Mouse (Mus musculus) kidney, embryonic 16.5 days (tissue): ENCODE data around the gene Plekha4. TPM values are rescaled to one million over a fixed set of nuclear protein-coding genes. Genes with fewer than 3 reads are reported as not detected.

Source experiments
- ATAC-seq: fragments of 200-750 bp; cut with Nextera tagmentation; 2 replicates; pipeline ENCODE4 v1.8.0; 2017; ENCODE audit warnings: moderate TSS enrichment; ENCODE audit not compliant: low FRiP score, low TSS enrichment
- H3K27ac ChIP-seq: fragments of 300-500 bp; sonication (generic); 2 replicates; pipeline ENCODE4 v1.5.1; 2014; ENCODE audit warnings: low read length
- H3K27me3 ChIP-seq: fragments of 300-500 bp; sonication (generic); 2 replicates; pipeline ENCODE4 v1.6.1; 2014; ENCODE audit warnings: low read length, control low read depth, mixed read lengths; ENCODE audit not compliant: insufficient read depth
- H3K36me3 ChIP-seq: fragments of 300-500 bp; sonication (generic); 2 replicates; pipeline ENCODE4 v1.6.1; 2014; ENCODE audit warnings: low read length, control low read depth, mixed read lengths; ENCODE audit not compliant: insufficient read depth
- H3K4me1 ChIP-seq: fragments of 300-500 bp; sonication (generic); 2 replicates; pipeline ENCODE4 v1.6.1; 2014; ENCODE audit warnings: low read length, control low read depth, mixed read lengths; ENCODE audit not compliant: insufficient read depth
- H3K4me2 ChIP-seq: fragments of 300-500 bp; sonication (generic); replicated peaks from 2 replicates; pipeline ENCODE4 v1.6.1; 2014; ENCODE audit warnings: low read depth, low read length
- H3K4me3 ChIP-seq: fragments of 300-500 bp; sonication (generic); 2 replicates; pipeline ENCODE4 v1.5.1; 2014; ENCODE audit warnings: mild to moderate bottlenecking, low read length
- H3K9ac ChIP-seq: fragments of 300-500 bp; sonication (generic); replicated peaks from 2 replicates; pipeline ENCODE4 v1.6.1; 2014; ENCODE audit warnings: low read length
- H3K9me3 ChIP-seq: fragments of 300-500 bp; sonication (generic); 2 replicates; pipeline ENCODE4 v1.6.1; 2016; ENCODE audit warnings: low read length, control low read depth
- WGBS: fragments of 180-500 bp; shearing (Covaris S2); extraction: QIAGEN DNeasy Blood & Tissue Kit; methylation state at CpG from one replicate; pipeline ENCODE4 v1.1.7; 2014; 5-methylcytosine and 5-hydroxymethylcytosine counted together
- polyA plus RNA-seq: library from polyadenylated mRNA; unstranded; fragments of >200 nt; fragmentation: Nextera tagmentation; extraction: Ambion mirVana; gene quantifications from 2 replicates; pipeline ENCODE4 v1.2.1, GENCODE M21; 2015

The Plekha4 gene
- polyA plus RNA-seq, 1 experiment from 2014 or later: 4.4 TPM

GRCm38 (mm10) chr7:45487861-45488292 lies 38.3 kb upstream of the Plekha4 start:
- peak; percentile 28; the same call in 1 of the 2 replicates for ATAC-seq
- Histone ChIP-seq H3K9ac (peak overlapping the region; percentile 74), H3K27me3 (no peaks in the 10 kb centered on the region)

GRCm38 (mm10) chr7:45488293-45489204 lies 37.6 kb upstream of the Plekha4 start, which contains the start of gene Dhdh:
Gene Dhdh (minus strand): TSS chr7:45488805.
- WGBS: 10% methylated on average over 38 of the region's 38 CpGs

More at GRCm38 (mm10) chr7:45487861-45488292, 38.3 kb upstream of the Plekha4 start:
- Histone ChIP-seq H3K9me3 (no peaks in the 10 kb centered on the region), H3K36me3 (peaks cover 7% of the 10 kb centered on the region; the same call in 1 of the 2 replicates), H3K27ac (no peak overlapping the region), H3K4me2 (peak overlapping the region; percentile 67), H3K4me3 (peak overlapping the region; percentile 53), H3K4me1 (peaks cover 26% of the 10 kb centered on the region)
- 38% methylated on average over 11 of the region's 11 CpGs for WGBS

GRCm38 (mm10) chr7:45489578-45489977 lies 36.6 kb upstream of the Plekha4 start:
- Histone ChIP-seq H3K4me1 (peaks cover 26% of the 10 kb centered on the region), H3K27ac (no peak overlapping the region), H3K4me3 (no peak overlapping the region), H3K36me3 (peaks cover 24% of the 10 kb centered on the region), H3K9me3 (no peaks in the 10 kb centered on the region), H3K9ac (no peak overlapping the region), H3K4me2 (no peak overlapping the region), H3K27me3 (no peaks in the 10 kb centered on the region)
- no peak for ATAC-seq
- WGBS: 52% methylated on average over 7 of the region's 7 CpGs

More at GRCm38 (mm10) chr7:45488293-45489204, 37.6 kb upstream of the Plekha4 start, which contains the start of gene Dhdh:
- Histone ChIP-seq H3K4me2 (peak within 1 kb of the TSS; percentile 67), H3K9ac (peak within 1 kb of the TSS; percentile 74), H3K9me3 (no peaks in the 10 kb centered on the region), H3K36me3 (peaks cover 14% of the 10 kb centered on the region), H3K27me3 (no peaks in the 10 kb centered on the region), H3K4me1 (peaks cover 26% of the 10 kb centered on the region), H3K4me3 (peak within 1 kb of the TSS; percentile 53), H3K27ac (peak within 1 kb of the TSS; percentile 73)
- ATAC-seq: peak; percentile 49

GRCm38 (mm10) chr7:45490822-45491221 lies 35.3 kb upstream of the Plekha4 start:
- Histone ChIP-seq H3K27ac (peak overlapping the region; percentile 44; the same call in 1 of the 2 replicates), H3K27me3 (no peaks in the 10 kb centered on the region), H3K4me3 (no peak overlapping the region), H3K9me3 (no peaks in the 10 kb centered on the region), H3K9ac (peak overlapping the region; percentile 40), H3K36me3 (peaks cover 34% of the 10 kb centered on the region), H3K4me1 (peaks cover 26% of the 10 kb centered on the region), H3K4me2 (peak overlapping the region; percentile 36; the same call in 1 of the 2 replicates)
- ATAC-seq: 0 out of 2 replicates have a peak, but pooled peaks have one; percentile 10
- 25% methylated on average over 9 of the region's 9 CpGs for WGBS

DNA sequence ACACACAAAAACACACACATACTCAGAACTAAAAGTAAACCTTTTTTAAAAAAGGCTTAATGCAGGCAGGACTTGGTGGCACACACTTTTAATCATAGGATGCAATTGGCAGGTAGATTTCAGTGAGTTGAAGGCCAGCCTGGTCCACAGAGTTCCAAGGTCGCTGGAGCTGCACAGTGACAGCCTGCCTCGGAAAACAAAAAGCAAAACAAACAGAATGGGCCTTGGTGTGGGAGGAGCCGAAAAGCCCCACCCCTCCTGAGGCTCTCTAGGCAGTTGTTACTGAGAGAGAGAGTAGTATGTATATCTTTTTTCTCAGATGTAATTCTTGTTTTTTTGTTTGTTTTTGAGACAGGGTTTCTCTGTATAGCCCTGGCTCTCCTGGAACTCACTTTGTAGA lies 34.9 kb upstream of the Plekha4 start:
- no peaks in the 10 kb centered on the region for H3K9me3 ChIP-seq
- H3K4me2 ChIP-seq: peak overlapping the region; percentile 36
- H3K4me1 ChIP-seq: peaks cover 26% of the 10 kb centered on the region
- peak overlapping the region; percentile 40 for H3K9ac ChIP-seq
- H3K4me3 ChIP-seq: no peak overlapping the region
- peak overlapping the region; percentile 44; the same call in 1 of the 2 replicates for H3K27ac ChIP-seq
- H3K27me3 ChIP-seq: no peaks in the 10 kb centered on the region
- H3K36me3 ChIP-seq: peaks cover 39% of the 10 kb centered on the region
- WGBS: 10% methylated on average over 3 of the region's 3 CpGs
- ATAC-seq: 0 out of 2 replicates have a peak, but pooled peaks have one; percentile 16

GRCm38 (mm10) chr7:45492225-45492844 lies 33.8 kb upstream of the Plekha4 start:
- Histone ChIP-seq H3K9me3 (no peaks in the 10 kb centered on the region), H3K27ac (no peak overlapping the region), H3K27me3 (no peaks in the 10 kb centered on the region), H3K4me2 (no peak overlapping the region), H3K4me1 (peaks cover 26% of the 10 kb centered on the region), H3K4me3 (no peak overlapping the region), H3K9ac (no peak overlapping the region), H3K36me3 (peaks cover 49% of the 10 kb centered on the region)
- 98% methylated on average over 8 of the region's 8 CpGs for WGBS
- no peak for ATAC-seq

- Histone ChIP-seq H3K27me3 (no peaks in the 10 kb centered on the region), H3K9ac (no peak overlapping the region), H3K27ac (no peak overlapping the region), H3K4me3 (no peak overlapping the region), H3K36me3 (peaks cover 56% of the 10 kb centered on the region), H3K4me2 (no peak overlapping the region), H3K9me3 (no peaks in the 10 kb centered on the region), H3K4me1 (peaks cover 26% of the 10 kb centered on the region)
- WGBS: 92% methylated on average over 5 of the region's 5 CpGs
- ATAC-seq: no peak
Observed at GRCm38 (mm10) chr7:45492951-45493350, 33.2 kb upstream of the Plekha4 start.

DNA sequence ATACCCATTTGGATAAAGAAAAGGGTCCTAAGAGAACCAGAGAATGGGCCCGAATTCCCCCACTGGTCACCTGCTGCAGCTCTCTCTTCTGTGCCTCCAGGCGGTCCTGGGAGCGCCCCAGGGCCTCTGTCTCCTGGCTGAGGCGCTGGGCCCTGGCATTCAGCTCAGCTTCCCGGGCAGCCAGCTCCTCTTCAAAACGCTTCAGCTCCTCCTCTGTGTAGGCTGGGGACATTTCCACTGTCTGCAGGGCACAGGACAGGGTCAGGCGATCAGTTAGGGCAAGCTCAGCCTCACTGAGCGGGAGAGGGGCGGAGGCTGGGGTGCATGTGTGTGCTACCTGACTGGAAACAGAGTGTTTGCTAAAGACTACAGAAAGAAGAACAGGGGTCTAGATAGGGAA lies 31.6 kb upstream of the Plekha4 start:
- WGBS: 91% methylated on average over 9 of the region's 9 CpGs
- H3K4me2 ChIP-seq: no peak overlapping the region
- H3K4me3 ChIP-seq: no peak overlapping the region
- no peak for ATAC-seq
- no peak overlapping the region for H3K9ac ChIP-seq
- no peaks in the 10 kb centered on the region for H3K9me3 ChIP-seq
- H3K27ac ChIP-seq: no peak overlapping the region
- H3K4me1 ChIP-seq: peaks cover 16% of the 10 kb centered on the region
- no peaks in the 10 kb centered on the region for H3K27me3 ChIP-seq
- H3K36me3 ChIP-seq: peaks cover 72% of the 10 kb centered on the region

GRCm38 (mm10) chr7:45498427-45498826 lies 27.7 kb upstream of the Plekha4 start:
- H3K4me2 ChIP-seq: no peak overlapping the region
- H3K9me3 ChIP-seq: no peaks in the 10 kb centered on the region
- no peak overlapping the region for H3K4me3 ChIP-seq
- no peak for ATAC-seq
- no peak overlapping the region for H3K9ac ChIP-seq
- H3K36me3 ChIP-seq: peaks cover 75% of the 10 kb centered on the region
- no peaks in the 10 kb centered on the region for H3K4me1 ChIP-seq
- no peaks in the 10 kb centered on the region for H3K27me3 ChIP-seq
- no peak overlapping the region for H3K27ac ChIP-seq
- 97% methylated on average over 6 of the region's 6 CpGs for WGBS
